Mouse (Mus musculus) skeletal muscle tissue, adult 2 months (tissue): ENCODE data around the gene B3galt5.

ENCODE experiments used
- DNase-seq: peaks from one replicate; pipeline ENCODE4 v3.0.0-alpha.2; 2012; ENCODE audit warnings: low read depth, low spot score

Gene B3galt5

DNA sequence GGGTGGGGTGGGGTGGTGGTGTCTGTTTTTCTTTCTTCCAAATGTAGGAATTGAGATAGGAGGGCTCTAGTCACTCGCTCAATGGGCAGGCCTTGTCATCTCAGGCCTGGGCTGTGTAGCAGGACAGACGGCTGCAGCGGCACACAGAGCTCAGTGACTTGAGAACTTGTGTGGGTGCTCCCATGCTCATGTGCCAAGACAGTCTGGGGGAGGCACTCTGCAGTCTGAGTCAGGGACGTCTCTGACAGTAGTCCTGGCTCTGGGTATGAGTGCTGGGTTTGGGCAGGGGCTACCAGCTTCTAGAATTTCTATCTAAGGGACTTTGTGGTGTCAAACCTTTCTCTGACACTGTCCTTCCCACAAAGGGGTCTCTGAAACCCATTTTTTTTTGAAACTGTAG is 106.3 kb downstream of the B3galt5 start:
- no peak for DNase-seq

DNA sequence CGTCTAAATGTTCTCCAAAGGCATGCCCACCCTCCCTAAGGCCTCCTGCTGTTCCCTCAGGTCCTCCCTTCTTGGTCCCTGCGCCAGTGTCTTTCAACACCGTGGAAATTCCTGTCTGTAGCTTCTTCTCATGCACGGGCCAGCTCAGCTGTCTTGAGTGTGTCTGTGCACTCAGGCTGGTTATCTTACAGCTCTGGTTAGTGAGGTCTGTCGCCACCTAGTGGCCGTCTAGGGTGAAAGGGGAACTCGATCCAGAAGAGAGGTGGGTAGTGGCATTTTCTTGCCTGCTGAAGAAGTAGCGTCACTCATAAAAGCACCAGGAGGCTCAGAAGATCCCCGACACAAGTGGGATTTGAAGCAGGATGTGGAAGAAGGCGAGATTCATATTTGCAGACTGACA is 109.5 kb downstream of the B3galt5 start:
- peak; percentile 65 for DNase-seq

DNA sequence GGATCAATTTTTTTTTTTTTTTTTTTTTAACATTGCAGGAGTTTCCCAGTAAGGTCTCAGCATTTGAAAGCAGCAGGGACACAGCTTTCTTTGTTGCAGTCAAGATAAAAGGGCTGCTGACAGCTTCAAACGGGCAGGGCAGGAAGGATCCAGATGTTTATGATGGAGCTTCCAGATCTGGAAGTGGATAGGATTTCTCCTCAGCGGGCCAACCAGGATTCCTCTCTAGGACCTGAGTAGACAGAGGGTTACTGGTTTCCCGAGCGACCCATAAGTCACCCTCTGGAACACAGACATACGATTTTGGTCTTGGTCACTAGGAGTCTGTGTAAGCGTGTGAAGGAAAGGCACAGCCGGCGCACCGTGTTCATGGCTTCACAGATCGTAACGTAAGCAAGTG is 112.5 kb downstream of the B3galt5 start:
- DNase-seq = no peak

DNA sequence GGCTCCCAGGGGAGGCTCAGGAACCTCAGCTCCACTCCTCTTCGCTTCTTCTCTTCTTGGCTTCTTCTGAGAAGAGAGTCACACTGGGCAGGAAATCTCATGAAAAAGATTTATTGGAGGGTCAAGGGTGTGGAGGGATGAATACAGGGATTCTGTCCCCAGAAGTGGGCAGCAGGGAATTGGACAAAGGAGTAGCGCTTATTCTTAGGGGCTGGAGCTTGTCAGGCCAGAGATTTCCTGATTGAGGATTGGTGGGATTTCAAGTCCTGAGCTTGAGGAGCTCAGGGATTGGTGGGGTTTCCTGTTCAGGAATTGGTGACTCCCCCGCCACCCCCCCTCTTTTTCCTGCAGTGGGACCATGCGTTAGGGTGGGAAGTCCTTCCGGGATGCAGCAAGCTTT is 113.2 kb downstream of the B3galt5 start:
- DNase-seq = no peak

DNA sequence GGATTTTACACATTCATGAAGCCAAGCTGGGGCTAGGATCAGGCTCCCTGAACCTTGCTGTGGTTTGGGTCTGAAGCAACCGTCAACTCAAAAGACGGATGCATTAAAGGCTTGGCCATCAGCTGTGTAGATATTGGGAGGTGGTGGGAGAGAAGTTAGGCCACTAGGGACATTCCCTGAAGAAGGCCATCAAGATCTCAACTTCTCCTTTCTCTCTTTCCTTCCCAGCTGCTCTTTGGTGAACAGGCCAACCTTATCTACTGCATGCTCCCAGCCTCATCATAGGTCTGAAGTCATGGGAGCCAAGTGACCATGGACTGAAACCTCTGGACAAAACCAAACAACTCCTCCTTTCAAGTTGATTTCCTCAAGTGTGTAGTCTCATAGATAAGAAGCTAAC is 115.9 kb downstream of the B3galt5 start:
- DNase-seq = no peak

DNA sequence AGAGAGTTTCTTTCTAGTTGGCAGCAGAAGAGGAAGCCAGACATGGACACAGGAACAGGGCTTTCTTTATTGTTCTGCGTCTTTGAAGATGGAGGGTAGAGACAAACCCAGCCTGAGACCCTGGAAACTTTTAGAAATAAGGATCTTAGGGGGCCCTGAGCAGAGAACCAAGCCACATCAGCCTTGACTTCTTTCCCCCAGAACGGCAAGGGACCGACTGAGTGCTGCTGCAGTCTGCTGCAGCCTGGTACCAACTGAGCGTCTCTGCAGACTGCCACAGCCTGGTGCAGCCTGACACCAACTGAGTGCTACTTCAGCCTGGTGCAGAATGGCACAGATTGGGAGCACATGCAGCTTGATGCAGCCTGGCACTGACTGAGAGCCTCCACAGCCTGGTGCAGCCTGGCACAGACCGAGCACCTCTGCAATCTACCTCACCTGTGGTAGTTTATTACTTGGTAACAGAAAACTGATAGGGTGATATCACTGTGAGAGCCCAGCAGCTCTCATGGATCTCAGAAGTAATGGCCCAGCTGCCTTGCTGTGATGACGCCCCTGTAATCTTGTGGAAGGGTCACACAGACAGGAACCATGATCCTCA is 117.8 kb downstream of the B3galt5 start:
- DNase-seq = no peak

DNA sequence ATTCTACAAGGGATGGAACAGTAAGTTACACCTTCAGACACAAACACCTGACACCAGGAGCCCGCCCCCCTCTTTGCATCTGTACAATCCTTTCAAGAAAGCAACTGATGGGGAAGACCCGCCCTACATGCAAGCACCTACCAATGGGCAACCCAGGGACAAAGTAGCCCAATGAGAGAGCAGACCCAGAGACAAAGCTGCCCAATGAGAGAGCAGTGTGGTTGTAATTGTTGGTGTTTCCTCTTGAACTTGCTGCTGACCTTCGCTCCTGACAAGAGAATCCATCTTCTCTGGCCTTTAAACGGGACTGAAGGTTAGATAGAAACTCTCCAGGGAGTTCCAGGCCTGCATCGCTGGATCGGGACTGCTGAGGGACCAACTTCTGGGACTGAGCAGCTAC is 118.4 kb downstream of the B3galt5 start:
- DNase-seq = no peak

DNA sequence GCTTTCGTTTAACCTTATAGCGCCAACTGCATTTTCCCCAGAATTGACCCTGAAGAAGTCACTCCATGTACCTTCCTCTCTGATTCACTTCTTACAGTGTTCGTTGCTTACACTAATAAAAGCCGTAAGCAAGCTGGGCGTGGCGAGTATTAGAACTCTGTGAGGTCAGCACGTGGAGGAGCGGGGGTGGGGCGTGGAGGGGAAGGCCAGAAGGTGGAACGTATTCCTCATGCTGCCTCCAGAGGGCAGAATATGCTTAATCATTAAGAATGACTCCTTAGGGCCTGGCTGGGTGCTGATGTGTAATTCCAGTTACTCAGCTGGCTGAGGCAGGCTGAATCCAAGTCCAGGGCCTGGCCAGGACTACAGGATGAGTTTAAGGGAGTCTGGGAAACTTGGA is 122.3 kb downstream of the B3galt5 start:
- no peak for DNase-seq

DNA sequence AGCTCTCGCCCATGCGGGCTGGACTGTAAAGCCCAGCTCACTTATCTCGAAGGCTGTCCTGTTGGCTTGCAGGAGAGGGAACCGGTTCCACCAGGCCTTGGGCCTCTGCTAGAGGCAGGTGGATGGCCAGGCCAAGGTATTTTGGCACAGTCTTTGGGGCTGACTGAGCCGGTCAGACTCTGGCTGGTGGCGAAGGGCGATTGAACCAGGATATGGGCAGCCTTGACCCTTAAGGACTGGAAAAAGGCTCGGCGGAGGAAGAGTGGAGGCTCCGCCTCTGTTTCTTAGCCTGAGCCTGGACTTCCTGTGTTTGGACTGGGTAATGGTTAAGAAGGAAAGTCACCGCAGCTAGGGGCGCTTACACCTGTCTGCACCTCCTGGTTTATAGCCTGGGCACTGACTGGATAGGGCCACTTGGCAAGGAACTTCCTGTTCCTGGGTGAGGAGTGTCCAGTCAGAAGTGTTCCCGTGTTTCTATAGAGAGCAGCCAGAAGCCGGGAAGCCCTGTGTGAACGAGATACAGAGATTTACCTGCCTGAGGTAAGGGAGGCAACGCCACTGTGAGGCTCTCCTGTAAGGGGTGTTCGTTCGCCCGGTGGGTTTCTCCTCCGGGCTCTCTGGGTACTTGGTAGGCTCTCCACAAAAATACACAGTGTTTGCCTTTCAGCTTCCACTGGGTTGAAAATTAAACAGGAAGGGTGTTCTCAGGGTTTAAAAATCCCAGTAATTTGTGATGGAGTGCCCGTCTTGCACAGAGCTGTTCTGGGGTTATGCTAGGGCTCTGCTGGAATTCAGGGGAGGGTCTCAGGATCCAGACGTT is 125.9 kb downstream of the B3galt5 start:
- no peak for DNase-seq

DNA sequence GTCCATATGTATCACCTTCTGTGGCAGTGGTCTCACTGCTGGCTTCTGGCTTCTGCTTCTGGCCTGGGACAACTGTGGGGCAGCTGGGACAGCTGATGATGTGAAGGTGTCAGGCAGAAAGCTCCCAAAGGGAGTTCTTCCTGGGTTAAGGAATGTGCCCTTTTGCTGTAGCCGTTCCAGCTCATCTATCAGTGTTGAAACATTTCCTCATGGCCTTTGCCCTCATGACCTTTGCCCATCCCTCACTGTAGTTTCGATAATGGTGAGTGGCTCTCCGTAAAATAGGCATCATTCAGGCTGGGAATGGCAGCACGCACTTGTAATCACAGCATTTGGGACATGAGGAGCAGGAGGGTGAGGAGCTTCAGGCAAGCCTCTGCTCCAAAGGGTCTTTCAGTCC is 127.3 kb downstream of the B3galt5 start:
- DNase-seq = no peak

DNA sequence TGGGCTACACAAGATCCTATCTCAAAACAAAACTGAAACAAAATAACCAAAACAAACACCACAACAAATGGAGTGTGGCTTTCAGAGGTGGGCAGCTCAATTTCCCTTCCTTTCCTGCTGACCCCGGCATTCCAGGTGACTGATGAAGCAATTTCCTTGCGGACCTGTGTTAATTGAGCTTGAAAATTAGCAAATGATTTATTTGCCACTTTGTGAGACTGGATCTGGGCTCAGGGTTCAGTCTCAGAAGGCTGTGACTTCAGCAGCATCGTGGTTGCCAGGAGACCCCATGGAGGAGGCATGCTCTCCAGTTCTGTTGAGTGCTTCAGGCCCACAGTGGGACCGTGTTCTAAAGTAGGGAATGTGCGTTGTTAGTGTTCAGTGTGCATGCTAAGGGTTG is 127.7 kb downstream of the B3galt5 start:
- DNase-seq = no peak

DNA sequence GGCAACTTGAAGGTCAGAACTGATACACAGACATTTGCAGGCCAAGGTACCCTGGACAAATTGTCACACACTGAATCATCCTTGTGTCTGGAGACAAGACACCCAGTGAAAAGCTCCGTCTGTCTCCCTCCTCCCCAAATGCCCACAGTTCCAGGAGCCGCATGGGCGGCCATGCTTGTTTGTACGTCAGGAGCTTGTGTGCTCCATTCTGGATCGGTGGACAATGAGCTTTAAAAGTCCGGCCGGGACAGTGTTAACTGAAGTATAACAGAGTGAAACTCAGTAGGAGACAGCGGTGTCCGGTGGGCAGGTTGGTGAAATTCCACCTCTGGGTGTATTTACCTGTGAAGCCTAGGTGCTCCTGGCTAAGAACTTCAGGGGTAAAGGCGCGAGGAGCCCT is 129.3 kb downstream of the B3galt5 start:
- no peak for DNase-seq
